Mouse (Mus musculus) yolk sac, embryonic 10.5 days (tissue): ENCODE data around the gene Ppara.

Experiments
- DNase-seq: peaks from one replicate; pipeline ENCODE4 v3.0.0-alpha.2; 2017; ENCODE audit warnings: low spot score

The Ppara gene

DNA sequence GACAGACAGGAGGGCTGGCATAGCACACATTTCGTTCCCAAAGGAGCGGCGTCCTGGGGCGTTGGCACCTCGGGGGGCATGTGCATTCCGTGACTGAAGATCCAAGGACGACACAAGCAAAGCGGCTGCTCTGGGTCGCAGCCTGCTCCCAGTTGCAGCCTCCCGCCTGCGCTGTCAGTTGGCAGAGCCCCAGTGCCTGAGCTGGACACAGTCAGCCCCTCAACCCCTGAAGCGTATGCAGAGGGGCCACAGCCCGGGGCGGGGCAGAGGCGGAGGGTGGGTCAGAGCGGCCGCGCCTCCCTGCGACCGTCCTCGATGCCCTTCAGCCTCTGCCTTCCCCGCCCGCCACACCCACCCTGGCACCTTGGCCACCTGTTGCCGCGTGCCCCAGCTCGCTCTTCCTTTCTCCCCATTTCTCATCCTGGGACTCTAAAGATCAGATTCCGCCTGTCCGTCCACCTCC is at the start of gene Ppara:
Gene Ppara, plus strand, starts transcription at position 413 of the 463 bp plus-strand sequence.
- no peak for DNase-seq

GRCm38 (mm10) chr15:85686641-85687395 is 48.0 kb upstream of the Ppara start:
- peak; percentile 76 for DNase-seq

- DNase-seq, result no peak
Observed at GRCm38 (mm10) chr15:85687630-85688410, 47.0 kb upstream of the Ppara start.

- DNase-seq, result no peak
Observed at GRCm38 (mm10) chr15:85688734-85689133, 46.0 kb upstream of the Ppara start.

DNA sequence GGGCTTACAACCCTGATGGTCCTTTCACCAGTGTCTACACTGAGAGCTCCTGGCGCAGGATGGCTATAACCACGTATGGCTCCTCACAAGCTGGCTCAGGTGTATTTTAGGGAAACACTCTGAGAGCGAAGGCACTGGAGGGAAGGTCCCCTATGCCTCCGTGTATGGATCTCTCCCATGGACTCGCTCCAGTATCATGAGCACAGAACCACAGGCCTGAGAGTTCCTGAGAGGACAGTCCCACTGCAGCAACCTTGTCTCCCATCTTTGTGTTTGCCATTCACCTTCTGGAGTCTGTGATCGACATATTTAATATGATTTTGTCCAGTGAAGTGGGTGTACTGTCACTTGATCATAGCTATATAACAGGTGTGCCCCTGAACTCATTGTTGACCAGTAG is 45.3 kb upstream of the Ppara start:
- no peak for DNase-seq

GRCm38 (mm10) chr15:85690058-85690457 is 44.7 kb upstream of the Ppara start:
- no peak for DNase-seq

GRCm38 (mm10) chr15:85690875-85691274 is 43.9 kb upstream of the Ppara start:
- DNase-seq, result no peak

- no peak for DNase-seq
Observed at GRCm38 (mm10) chr15:85693115-85693514, 41.7 kb upstream of the Ppara start.

DNA sequence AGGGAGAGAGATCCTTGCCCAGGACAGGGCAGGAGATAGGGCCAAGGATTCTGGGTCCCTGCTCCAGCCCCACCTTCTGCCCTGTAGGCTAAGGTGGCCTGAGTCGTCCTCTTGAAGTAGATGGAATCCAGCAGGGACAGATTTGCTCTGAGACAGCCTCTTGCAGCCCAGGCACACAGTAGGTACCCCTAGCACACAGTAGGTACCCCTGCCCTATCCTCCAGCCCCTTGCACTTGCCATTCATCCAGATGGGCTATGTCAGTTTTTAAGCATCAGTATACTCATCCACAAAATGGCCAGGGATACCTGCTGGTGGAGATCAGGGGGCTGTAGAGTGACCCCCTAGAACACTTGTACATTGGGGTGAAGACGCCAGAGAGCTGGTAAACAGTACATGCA is 41.0 kb upstream of the Ppara start:
- DNase-seq, result no peak

DNA sequence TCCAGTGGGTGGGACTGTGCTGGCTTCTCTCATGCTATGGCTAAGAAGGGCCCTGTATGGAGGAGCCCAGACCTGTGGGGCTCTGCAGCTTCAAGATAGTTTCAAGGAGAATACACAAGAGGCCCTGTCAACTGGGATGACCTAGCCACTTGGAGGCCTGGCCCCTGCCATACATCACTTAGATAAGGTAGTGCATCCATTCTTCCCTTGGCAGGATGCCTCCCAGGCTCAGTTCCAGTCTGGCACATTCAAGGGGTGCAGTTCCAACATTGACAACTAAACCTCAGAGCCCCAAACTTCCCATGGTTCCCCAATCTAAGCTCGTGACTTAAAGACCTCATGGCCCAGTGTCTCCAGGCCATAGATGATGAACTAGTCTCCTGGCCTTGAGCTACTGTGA is 40.4 kb upstream of the Ppara start:
- no peak for DNase-seq

DNA sequence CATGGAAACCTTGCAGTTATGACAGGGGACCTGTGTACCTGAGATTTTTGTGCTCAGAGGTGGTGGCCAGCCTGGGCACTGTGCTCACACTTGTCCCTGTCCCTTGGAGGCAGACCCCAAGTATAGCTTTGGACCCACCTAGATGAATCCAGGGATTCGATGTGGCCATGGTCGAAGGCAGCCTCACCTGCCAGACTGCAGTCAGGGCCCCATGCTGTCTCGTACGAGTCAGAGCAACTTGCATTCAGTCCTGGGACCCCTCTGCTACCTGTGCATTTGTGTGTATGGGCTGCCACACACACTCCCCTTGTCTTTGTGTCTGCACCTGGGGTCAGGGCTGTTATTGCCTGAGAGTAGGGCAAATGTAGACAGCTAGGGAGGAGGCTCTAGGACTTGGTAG is 39.5 kb upstream of the Ppara start:
- DNase-seq, result no peak

- no peak for DNase-seq
Observed at GRCm38 (mm10) chr15:85698345-85699034, 36.3 kb upstream of the Ppara start.

DNA sequence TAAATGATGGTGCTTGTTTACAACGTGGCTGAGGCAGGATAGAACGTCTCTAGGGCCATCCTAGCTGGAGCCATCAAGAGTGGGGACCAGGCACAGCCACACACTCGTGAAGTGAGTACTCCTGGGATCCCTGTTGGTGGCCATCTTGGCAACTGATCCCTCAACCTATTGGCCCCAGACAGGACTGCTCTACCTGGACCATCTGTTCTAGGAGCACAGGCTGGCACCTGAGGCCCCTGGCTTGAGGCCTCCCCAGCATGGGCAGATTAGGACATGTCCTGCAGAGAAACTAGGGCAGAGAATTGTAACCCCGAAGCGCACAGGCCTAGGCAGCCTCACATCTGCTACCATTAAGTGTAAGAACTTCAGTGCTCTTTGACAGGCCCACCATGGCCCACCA is 35.3 kb upstream of the Ppara start:
- DNase-seq, result no peak

DNA sequence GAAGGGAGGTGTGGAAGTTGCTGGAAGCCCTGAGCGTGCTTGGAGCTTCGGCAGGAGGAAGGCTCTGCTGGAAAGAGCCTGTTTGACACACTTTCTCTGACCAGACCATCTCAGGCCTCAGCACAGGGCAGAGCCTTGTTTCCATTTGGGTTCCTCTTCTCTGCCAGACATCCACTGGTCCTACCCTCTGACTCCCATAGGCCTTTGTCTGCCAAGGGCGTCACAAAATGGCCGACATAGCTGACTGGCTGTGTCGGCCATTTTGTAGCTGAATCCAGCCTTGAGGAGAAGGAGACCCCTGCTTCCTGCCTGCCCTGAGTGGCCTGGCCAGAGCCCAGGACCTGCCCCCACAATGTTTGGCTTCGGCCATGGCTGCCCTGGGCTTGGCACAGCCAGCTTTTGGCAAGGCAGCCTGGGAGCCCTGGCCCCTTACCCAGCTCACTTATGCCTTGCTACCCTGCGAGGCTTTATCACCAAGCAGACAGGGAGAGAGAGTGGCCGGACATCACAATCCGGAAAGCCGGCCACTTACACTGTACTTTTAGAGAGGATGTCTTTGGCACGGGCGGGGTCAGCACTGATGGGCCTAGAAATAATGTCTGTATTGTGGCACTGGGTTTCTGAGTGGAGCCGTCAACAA is 34.8 kb upstream of the Ppara start:
- no peak for DNase-seq

DNA sequence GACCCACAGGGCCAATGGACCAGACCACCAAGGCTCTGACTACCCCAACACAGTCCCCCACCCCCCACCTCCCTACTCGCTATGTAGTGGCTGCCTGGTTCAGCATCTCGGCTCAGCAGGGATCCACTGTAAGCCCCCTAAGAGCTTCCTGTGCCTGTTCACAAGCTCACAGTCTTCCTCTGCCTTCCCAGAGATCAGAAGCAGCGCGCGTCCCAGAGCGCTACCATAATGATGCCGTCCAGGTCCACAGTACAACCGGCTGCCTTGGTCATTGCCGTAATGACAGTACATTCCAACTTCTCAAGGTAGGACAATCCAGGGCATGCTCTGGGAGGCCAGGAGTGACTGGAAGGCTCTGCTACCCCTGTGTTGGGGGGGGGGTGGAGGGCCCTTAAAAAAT is 34.1 kb upstream of the Ppara start:
- no peak for DNase-seq

GRCm38 (mm10) chr15:85701128-85701930 is 33.5 kb upstream of the Ppara start:
- DNase-seq, result no peak

- DNase-seq, result no peak
Observed at GRCm38 (mm10) chr15:85702411-85702951, 32.3 kb upstream of the Ppara start.

GRCm38 (mm10) chr15:85703194-85703641 is 31.6 kb upstream of the Ppara start:
- DNase-seq, result no peak

- no peak for DNase-seq
Observed at GRCm38 (mm10) chr15:85703858-85704257, 30.9 kb upstream of the Ppara start.

DNA sequence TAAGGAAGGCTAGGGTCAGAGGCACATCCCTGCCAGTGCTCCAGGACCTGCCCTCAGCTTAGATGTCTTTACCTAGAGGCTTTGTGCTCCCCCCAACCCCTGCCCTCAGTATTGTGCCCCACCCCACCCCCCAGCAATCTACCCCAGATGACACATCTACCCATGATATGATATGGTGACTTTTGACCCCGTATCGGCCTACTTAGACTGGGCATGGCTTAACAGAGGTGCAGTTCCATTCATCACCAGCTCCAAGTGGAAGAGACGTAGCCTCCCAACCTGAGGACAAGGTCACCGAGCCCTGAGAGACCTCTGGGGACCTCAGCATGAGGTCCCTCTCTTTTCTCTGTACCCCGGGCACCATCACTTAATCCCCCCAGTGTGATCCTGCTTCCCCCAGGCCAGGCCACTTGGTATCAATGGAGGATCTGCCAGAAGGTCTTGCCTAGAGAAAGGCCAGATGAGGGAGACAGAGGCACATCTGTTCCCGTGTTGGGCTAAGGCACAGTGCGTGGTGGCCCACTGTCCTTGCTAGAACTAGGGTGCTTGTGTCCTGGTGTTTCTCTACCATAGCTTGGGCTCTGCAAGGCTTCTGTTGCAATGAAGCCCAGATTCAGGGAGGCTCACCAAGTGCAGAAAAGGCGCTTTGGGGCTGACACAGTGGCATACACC is 30.3 kb upstream of the Ppara start:
- no peak for DNase-seq
